Mouse (Mus musculus) liver, embryonic 12.5 days (tissue): ENCODE results near the gene Mgrn1. TPM values are rescaled to one million over a fixed set of nuclear protein-coding genes. Genes with fewer than 3 reads are reported as not detected.
A peak's percentile ranks its signal among the peaks of the same experiment; 100 is the strongest.

ENCODE experiments used
- ATAC-seq: fragments of 200-750 bp; cut with Nextera tagmentation; 2 replicates; pipeline ENCODE4 v1.8.0; 2017; ENCODE audit warnings: moderate number of reproducible peaks, mild to moderate bottlenecking, moderate library complexity
- H3K27ac ChIP-seq: fragments of 300-500 bp; sonication (generic); 2 replicates; pipeline ENCODE4 v1.5.1; 2016; ENCODE audit warnings: mild to moderate bottlenecking
- H3K27me3 ChIP-seq: fragments of 300-500 bp; sonication (generic); replicated peaks from 2 replicates; pipeline ENCODE4 v1.6.1; 2016; ENCODE audit warnings: mild to moderate bottlenecking, moderate library complexity
- H3K36me3 ChIP-seq: fragments of 300-500 bp; sonication (generic); 2 replicates; pipeline ENCODE4 v1.6.1; 2016; ENCODE audit warnings: mild to moderate bottlenecking, moderate library complexity
- H3K4me1 ChIP-seq: fragments of 300-500 bp; sonication (generic); 2 replicates; pipeline ENCODE4 v1.6.1; 2016
- H3K4me2 ChIP-seq: fragments of 300-500 bp; sonication (generic); 2 replicates; pipeline ENCODE4 v1.6.1; 2016; ENCODE audit warnings: mild to moderate bottlenecking, moderate library complexity
- H3K4me3 ChIP-seq: fragments of 300-500 bp; sonication (generic); 2 replicates; pipeline ENCODE4 v1.5.1; 2016; ENCODE audit warnings: mild to moderate bottlenecking, moderate library complexity
- H3K9ac ChIP-seq: fragments of 300-500 bp; sonication (generic); 2 replicates; pipeline ENCODE4 v1.6.1; 2016; ENCODE audit warnings: mild to moderate bottlenecking, moderate library complexity
- H3K9me3 ChIP-seq: fragments of 300-500 bp; sonication (generic); replicated peaks from 2 replicates; pipeline ENCODE4 v1.6.1; 2016; ENCODE audit warnings: mild to moderate bottlenecking, moderate library complexity
- WGBS: fragments of 180-500 bp; shearing (Covaris S2); methylation state at CpG from one replicate; pipeline ENCODE4 v1.1.7; 2016; ENCODE audit not compliant: insufficient replicate concordance; 5-methylcytosine and 5-hydroxymethylcytosine counted together
- polyA plus RNA-seq: library from polyadenylated mRNA; unstranded; fragments of >200 nt; fragmentation: Nextera tagmentation; extraction: Ambion mirVana; gene quantifications from 2 replicates; pipeline ENCODE4 v1.2.1, GENCODE M21; 2016

The Mgrn1 gene
- polyA plus RNA-seq, 1 experiment from 2014 or later, result 29.8 TPM

GRCm38 (mm10) chr16:4912907-4913782 lies 27.1 kb downstream of the Mgrn1 start:
- H3K4me3 ChIP-seq, result no peak overlapping the region
- peak overlapping the region; percentile 49 for H3K27ac ChIP-seq
- peak overlapping the region; percentile 30 for H3K4me2 ChIP-seq
- WGBS, result 54% methylated on average over 11 of the region's 11 CpGs
- ATAC-seq, result peak; percentile 14
- no peak overlapping the region for H3K9ac ChIP-seq
- H3K36me3 ChIP-seq, result peaks cover 56% of the 10 kb centered on the region
- peaks cover 17% of the 10 kb centered on the region for H3K4me1 ChIP-seq
- H3K27me3 ChIP-seq, result no peaks in the 10 kb centered on the region
- H3K9me3 ChIP-seq, result no peaks in the 10 kb centered on the region

DNA sequence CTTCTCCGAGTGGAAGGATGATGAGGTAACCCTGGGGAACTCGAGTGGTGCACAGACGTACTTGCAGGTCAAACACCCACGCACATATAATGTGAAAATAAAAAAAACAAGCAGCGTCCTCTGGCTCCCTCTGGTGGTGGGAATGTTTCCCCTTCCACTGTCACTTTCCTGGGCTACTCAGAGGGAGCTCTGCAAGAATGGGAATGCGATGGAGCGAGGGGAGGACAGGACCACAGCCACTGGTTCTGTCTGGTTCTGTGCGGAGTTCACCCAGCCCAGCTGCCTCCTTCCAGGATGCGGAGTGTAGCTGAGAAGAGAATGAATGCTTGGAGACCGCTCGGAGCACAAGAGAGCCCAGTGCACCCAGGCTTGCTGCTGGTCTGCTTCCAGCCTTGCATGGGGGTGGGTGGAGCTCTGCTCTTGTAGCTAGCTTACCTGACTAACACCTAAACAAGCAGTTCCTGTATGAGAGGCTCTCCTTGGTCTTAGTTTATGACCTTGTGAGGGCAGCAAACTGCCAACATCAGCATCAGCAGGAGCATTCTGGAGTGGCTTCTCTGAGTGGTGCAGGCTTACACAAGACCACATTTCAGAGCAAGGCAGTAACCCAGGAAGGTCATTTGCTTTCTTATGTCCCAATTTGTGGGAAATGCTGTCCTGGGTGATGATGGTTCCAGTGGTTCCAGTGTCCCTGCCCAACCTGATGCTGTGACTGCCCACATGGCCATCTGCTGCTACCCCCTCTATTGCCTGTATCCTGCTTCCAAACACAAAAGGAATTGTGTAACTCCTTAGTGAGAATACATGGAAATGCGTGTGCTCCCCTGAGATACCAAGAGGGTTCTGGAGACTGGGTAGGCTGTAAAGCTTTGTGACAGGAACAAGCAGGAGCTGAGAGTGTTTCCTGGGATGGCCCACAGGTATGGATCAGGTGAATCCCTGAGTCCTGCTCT lies 28.0 kb downstream of the Mgrn1 start:
- Histone ChIP-seq H3K4me2 (peak overlapping the region; percentile 30), H3K36me3 (peaks cover 55% of the 10 kb centered on the region)
- 34% methylated on average over 12 of the region's 12 CpGs for WGBS

GRCm38 (mm10) chr16:4915931-4916330 lies 29.9 kb downstream of the Mgrn1 start:
- 67% methylated on average over 3 of the region's 3 CpGs for WGBS
- no peaks in the 10 kb centered on the region for H3K9me3 ChIP-seq
- H3K4me1 ChIP-seq, result peaks cover 15% of the 10 kb centered on the region
- peaks cover 37% of the 10 kb centered on the region for H3K36me3 ChIP-seq
- H3K27ac ChIP-seq, result no peak overlapping the region
- H3K4me2 ChIP-seq, result no peak overlapping the region
- H3K9ac ChIP-seq, result no peak overlapping the region
- H3K4me3 ChIP-seq, result no peak overlapping the region
- ATAC-seq, result no peak
- H3K27me3 ChIP-seq, result no peaks in the 10 kb centered on the region

More for the DNA sequence above, 28.0 kb downstream of the Mgrn1 start:
- no peak overlapping the region for H3K4me3 ChIP-seq
- H3K27ac ChIP-seq, result peak overlapping the region; percentile 49
- H3K4me1 ChIP-seq, result peaks cover 15% of the 10 kb centered on the region
- H3K9ac ChIP-seq, result no peak overlapping the region
- no peaks in the 10 kb centered on the region for H3K27me3 ChIP-seq
- peak; percentile 31 for ATAC-seq
- no peaks in the 10 kb centered on the region for H3K9me3 ChIP-seq

DNA sequence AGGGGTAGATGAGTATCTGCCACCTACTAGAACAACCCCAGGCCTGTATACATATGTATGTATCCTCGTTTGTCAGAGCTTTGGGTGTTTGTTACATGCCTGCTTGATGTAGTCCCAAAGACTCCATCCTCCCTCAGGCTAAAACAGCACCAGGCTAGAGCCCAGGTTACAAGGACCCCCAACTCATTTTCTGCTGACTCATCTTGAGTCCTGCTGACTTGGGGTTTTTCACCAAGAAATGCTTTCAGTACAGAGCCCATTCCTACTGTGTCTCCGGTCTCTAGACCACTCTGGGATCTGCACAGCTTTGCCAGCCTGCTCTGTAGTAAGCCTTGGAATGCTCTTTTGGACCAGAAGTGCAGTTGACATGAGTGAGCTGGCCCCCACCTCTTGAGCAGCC lies 30.6 kb downstream of the Mgrn1 start:
- no peak overlapping the region for H3K9ac ChIP-seq
- peaks cover 30% of the 10 kb centered on the region for H3K36me3 ChIP-seq
- no peaks in the 10 kb centered on the region for H3K9me3 ChIP-seq
- H3K4me1 ChIP-seq, result peaks cover 15% of the 10 kb centered on the region
- WGBS, result 61% methylated on average over 2 of the region's 2 CpGs
- no peak overlapping the region for H3K4me3 ChIP-seq
- no peaks in the 10 kb centered on the region for H3K27me3 ChIP-seq
- H3K4me2 ChIP-seq, result no peak overlapping the region
- no peak overlapping the region for H3K27ac ChIP-seq
- ATAC-seq, result no peak

DNA sequence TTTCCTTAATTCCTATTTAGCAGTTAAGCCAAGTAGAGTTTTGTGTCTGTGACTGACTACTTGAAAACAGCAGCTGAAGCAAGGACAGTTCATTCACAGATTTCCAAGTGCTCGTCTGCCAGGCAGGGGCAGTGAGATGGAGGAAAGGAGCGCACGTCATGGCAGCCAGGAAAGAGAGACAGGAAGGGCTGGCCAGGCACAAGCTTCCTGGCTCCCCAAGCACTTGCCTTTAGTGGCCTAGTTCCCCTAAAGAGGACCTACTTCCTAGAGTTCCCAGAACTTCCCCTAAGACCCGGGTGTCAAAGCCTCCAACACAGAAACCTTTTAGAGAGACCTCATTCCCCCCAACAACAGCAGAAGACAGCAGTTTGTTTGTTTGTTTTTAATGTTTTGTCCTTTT lies 34.5 kb downstream of the Mgrn1 start:
- peaks cover 45% of the 10 kb centered on the region for H3K36me3 ChIP-seq
- no peaks in the 10 kb centered on the region for H3K9me3 ChIP-seq
- no peaks in the 10 kb centered on the region for H3K4me1 ChIP-seq

GRCm38 (mm10) chr16:4922481-4922880 lies 36.4 kb downstream of the Mgrn1 start:
- Histone ChIP-seq H3K9me3 (no peaks in the 10 kb centered on the region), H3K27ac (no peak overlapping the region), H3K4me2 (no peak overlapping the region), H3K36me3 (peaks cover 51% of the 10 kb centered on the region), H3K27me3 (no peaks in the 10 kb centered on the region), H3K9ac (no peak overlapping the region), H3K4me3 (no peak overlapping the region), H3K4me1 (no peaks in the 10 kb centered on the region)
- ATAC-seq, result no peak
- WGBS, result 81% methylated on average over 6 of the region's 6 CpGs

More for the DNA sequence above, 34.5 kb downstream of the Mgrn1 start:
- no peak for ATAC-seq
- WGBS, result 32% methylated on average over 4 of the region's 4 CpGs
- no peak overlapping the region for H3K27ac ChIP-seq
- no peak overlapping the region for H3K9ac ChIP-seq
- no peaks in the 10 kb centered on the region for H3K27me3 ChIP-seq
- H3K4me2 ChIP-seq, result no peak overlapping the region
- no peak overlapping the region for H3K4me3 ChIP-seq

- Histone ChIP-seq H3K4me3 (no peak overlapping the region), H3K36me3 (peaks cover 57% of the 10 kb centered on the region), H3K9ac (no peak overlapping the region), H3K9me3 (no peaks in the 10 kb centered on the region), H3K27me3 (no peaks in the 10 kb centered on the region), H3K4me2 (no peak overlapping the region), H3K27ac (no peak overlapping the region), H3K4me1 (no peaks in the 10 kb centered on the region)
- ATAC-seq, result no peak
- 75% methylated on average over 5 of the region's 5 CpGs for WGBS
Measured at GRCm38 (mm10) chr16:4923996-4924395, 37.9 kb downstream of the Mgrn1 start.

GRCm38 (mm10) chr16:4927967-4928366 lies 41.9 kb downstream of the Mgrn1 start:
- no peak overlapping the region for H3K9ac ChIP-seq
- no peaks in the 10 kb centered on the region for H3K27me3 ChIP-seq
- H3K27ac ChIP-seq, result no peak overlapping the region
- no peak for ATAC-seq
- H3K9me3 ChIP-seq, result no peaks in the 10 kb centered on the region
- no peak overlapping the region for H3K4me3 ChIP-seq
- H3K4me2 ChIP-seq, result no peak overlapping the region
- H3K4me1 ChIP-seq, result 0 out of 2 replicates have a peak, but pooled peaks cover 7% of the 10 kb centered on the region
- peaks cover 83% of the 10 kb centered on the region for H3K36me3 ChIP-seq
- 88% methylated on average over 7 of the region's 7 CpGs for WGBS

- Histone ChIP-seq H3K9ac (no peak overlapping the region), H3K9me3 (no peaks in the 10 kb centered on the region), H3K36me3 (peaks cover 82% of the 10 kb centered on the region), H3K4me2 (no peak overlapping the region), H3K27me3 (no peaks in the 10 kb centered on the region), H3K27ac (no peak overlapping the region), H3K4me3 (no peak overlapping the region), H3K4me1 (0 out of 2 replicates have a peak, but pooled peaks cover 7% of the 10 kb centered on the region)
- no peak for ATAC-seq
- WGBS, result 58% methylated on average over 2 of the region's 2 CpGs
Measured at GRCm38 (mm10) chr16:4928474-4928873, 42.4 kb downstream of the Mgrn1 start.

DNA sequence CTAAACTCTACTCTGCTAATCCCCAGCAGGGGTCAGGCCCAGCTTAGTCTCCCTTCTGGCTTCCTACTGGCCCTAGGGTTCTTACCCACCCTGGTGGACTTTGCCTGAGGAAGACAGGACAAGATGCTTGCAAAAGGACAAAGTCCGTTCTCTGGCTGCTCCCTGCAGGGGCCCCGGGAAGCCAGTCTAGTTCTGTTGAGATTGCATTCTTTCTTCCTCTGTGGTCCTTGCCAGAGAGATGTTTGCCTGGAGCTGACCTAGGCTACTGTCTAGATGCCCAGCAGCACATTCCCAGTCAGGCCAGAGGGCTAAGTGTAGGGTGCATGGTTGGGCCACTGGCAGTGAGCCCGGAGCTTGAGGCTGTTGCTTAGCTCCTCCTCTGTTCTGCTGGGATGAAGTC lies 46.4 kb downstream of the Mgrn1 start:
- Histone ChIP-seq H3K4me2 (no peak overlapping the region), H3K4me3 (no peak overlapping the region), H3K9ac (no peak overlapping the region), H3K36me3 (peaks cover 84% of the 10 kb centered on the region), H3K27ac (no peak overlapping the region), H3K9me3 (no peaks in the 10 kb centered on the region), H3K4me1 (0 out of 2 replicates have a peak, but pooled peaks cover 11% of the 10 kb centered on the region), H3K27me3 (no peaks in the 10 kb centered on the region)
- ATAC-seq, result no peak
- 73% methylated on average over 3 of the region's 3 CpGs for WGBS

DNA sequence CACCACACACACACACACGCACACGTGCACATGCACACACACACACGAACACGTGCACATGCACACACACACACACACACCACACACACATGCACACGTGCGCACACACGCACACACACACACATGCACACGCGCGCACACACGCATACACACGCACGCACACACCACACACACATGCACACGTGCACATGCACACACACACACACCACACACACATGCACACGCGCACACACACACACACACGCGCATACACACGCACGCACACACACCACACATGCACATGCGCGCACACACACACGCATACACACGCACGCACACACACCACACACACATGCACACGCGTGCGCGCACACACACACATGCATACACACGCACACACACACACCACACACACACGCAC lies 49.4 kb downstream of the Mgrn1 start:
- WGBS, result 90% methylated on average over 31 of the region's 31 CpGs
- no peak overlapping the region for H3K4me2 ChIP-seq
- no peak overlapping the region for H3K27ac ChIP-seq
- no peak for ATAC-seq
- H3K9me3 ChIP-seq, result no peaks in the 10 kb centered on the region
- peaks cover 32% of the 10 kb centered on the region for H3K4me1 ChIP-seq
- no peak overlapping the region for H3K9ac ChIP-seq
- H3K4me3 ChIP-seq, result no peak overlapping the region
- no peaks in the 10 kb centered on the region for H3K27me3 ChIP-seq
- H3K36me3 ChIP-seq, result peaks cover 74% of the 10 kb centered on the region
